Mouse (Mus musculus) midbrain, postnatal 0 days (tissue): ENCODE measurements at regions not wholly inside any gene's neighbourhood (a gene's known extent, or its start where the extent isn't known, plus 50 kb on each side); places are given as distances from the start of the nearest gene placed in this dataset.

Experiments
- ATAC-seq: fragments of 200-750 bp; cut with Nextera tagmentation; 2 replicates; pipeline ENCODE4 v1.8.0; 2017; ENCODE audit warnings: moderate number of reproducible peaks, mild to moderate bottlenecking, moderate TSS enrichment, moderate library complexity; ENCODE audit not compliant: low FRiP score
- DNase-seq: peaks from one replicate; pipeline ENCODE4 v3.0.0-alpha.2; 2015; ENCODE audit warnings: low spot score
- H3K27ac ChIP-seq: fragments of 300-500 bp; sonication (generic); 2 replicates; pipeline ENCODE4 v1.5.1; 2014; ENCODE audit warnings: low read depth, mild to moderate bottlenecking, low read length, mixed read lengths
- H3K27me3 ChIP-seq: fragments of 300-500 bp; sonication (generic); 2 replicates; pipeline ENCODE4 v1.6.1; 2014; ENCODE audit warnings: low read length, control low read depth, mixed read lengths; ENCODE audit not compliant: insufficient read depth
- H3K36me3 ChIP-seq: fragments of 300-500 bp; sonication (generic); 2 replicates; pipeline ENCODE4 v1.6.1; 2014; ENCODE audit warnings: low read length, control low read depth, mixed read lengths; ENCODE audit not compliant: insufficient read depth
- H3K4me1 ChIP-seq: fragments of 300-500 bp; sonication (generic); 2 replicates; pipeline ENCODE4 v1.6.1; 2014; ENCODE audit warnings: mild to moderate bottlenecking, control low read depth, antibody characterized with exemption, low read length, mixed read lengths; ENCODE audit not compliant: insufficient read depth
- H3K4me2 ChIP-seq: fragments of 300-500 bp; sonication (generic); 2 replicates; pipeline ENCODE4 v1.6.1; 2014; ENCODE audit warnings: low read depth, mild to moderate bottlenecking, low read length, mixed read lengths; ENCODE audit not compliant: poor library complexity, severe bottlenecking
- H3K4me3 ChIP-seq: fragments of 300-500 bp; sonication (generic); 2 replicates; pipeline ENCODE4 v1.5.1; 2014; ENCODE audit warnings: low read depth, mild to moderate bottlenecking, low read length, moderate library complexity
- H3K9ac ChIP-seq: fragments of 300-500 bp; sonication (generic); replicated peaks from 2 replicates; pipeline ENCODE4 v1.6.1; 2014; ENCODE audit warnings: mild to moderate bottlenecking, low read length, moderate library complexity, mixed read lengths; ENCODE audit not compliant: poor library complexity, severe bottlenecking
- H3K9me3 ChIP-seq: fragments of 300-500 bp; sonication (generic); 2 replicates; pipeline ENCODE4 v1.6.1; 2016; ENCODE audit warnings: low read length, control low read depth
- CTCF ChIP-seq: IDR thresholded peaks from 2 replicates; pipeline ENCODE4 v1.5.1; 2016; ENCODE audit warnings: antibody characterized with exemption, mild to moderate bottlenecking
- WGBS: fragments of 180-500 bp; shearing (Covaris S2); extraction: QIAGEN DNeasy Blood & Tissue Kit; methylation state at CpG from one replicate; pipeline ENCODE4 v1.1.7; 2014; 5-methylcytosine and 5-hydroxymethylcytosine counted together

GRCm38 (mm10) chr3:22025615-22026014, 50.8 kb upstream of the Tbl1xr1 start:
- Histone ChIP-seq H3K36me3 (no peaks in the 10 kb centered on the region), H3K4me2 (no peak overlapping the region), H3K27me3 (no peaks in the 10 kb centered on the region), H3K9ac (no peak overlapping the region), H3K4me1 (no peaks in the 10 kb centered on the region), H3K4me3 (no peak overlapping the region), H3K27ac (no peak overlapping the region), H3K9me3 (no peaks in the 10 kb centered on the region)
- DNase-seq, result no peak
- no peak for ATAC-seq
- 76% methylated on average over 8 of the region's 8 CpGs for WGBS
- TF ChIP-seq CTCF, result no peak
